In the genomic region with DNA sequence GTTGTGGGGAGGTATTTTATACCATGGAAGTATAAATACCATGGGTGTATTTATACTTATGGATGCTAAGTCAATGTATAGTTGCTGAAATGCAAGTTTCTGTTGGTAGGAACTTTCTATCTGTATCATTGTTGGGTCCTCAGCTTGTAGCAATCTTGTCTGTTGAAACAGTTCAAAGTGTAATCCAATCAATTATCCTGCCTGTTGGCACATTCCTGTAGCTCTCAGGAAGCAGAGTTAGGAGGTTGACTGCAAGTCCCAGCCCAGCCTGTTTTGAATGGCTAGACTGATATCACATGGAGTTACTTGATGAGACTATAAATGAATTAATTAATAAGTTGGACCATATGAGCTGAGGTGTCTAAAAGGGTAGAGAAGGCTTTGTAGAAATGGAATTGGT, we compare ENCODE assay signal across 23 mouse cellular contexts. TPM values are rescaled to one million over a fixed set of nuclear protein-coding genes. Genes with fewer than 3 reads are reported as not detected.
DNase-seq lines count a peak whose midpoint lies in the region; ATAC-seq and TF ChIP-seq lines count a peak whose summit lies in the region.
"Had no signal": no experiment of that assay in that cellular context is flagged by ENCODE, and none has a peak within 500 bp of the region (broad histone marks: within the 10 kb centered on the region; RNA-seq: fewer than 3 reads in every experiment).

No protein-coding gene starts in this region.

- 0 out of 2 replicates have a peak overlapping the region, but pooled peaks have one; percentile 48 for H3K27ac ChIP-seq in liver, adult 2 months (replicated peaks; ENCODE audit: insufficient read depth, low read depth, low read length)
- no peak overlapping the region for H3K27ac ChIP-seq in liver, embryonic 12.5 days
- H3K27ac ChIP-seq in liver, embryonic 16.5 days (ENCODE audit: low read length): no peak overlapping the region
- H3K27ac ChIP-seq in liver, postnatal 0 days (ENCODE audit: low read depth): no peak overlapping the region
- no peak overlapping the region for H3K27ac ChIP-seq in liver, embryonic 11.5 days (ENCODE audit: low read depth, low read length)

- peak overlapping the region; percentile 64; the same call in 1 of the 2 replicates for H3K9ac ChIP-seq in liver, adult 2 months (ENCODE audit: low read depth, low read length)
- H3K9ac ChIP-seq in liver, embryonic 12.5 days: no peak overlapping the region
- no peak overlapping the region for H3K9ac ChIP-seq in liver, embryonic 16.5 days (ENCODE audit: low read depth, low read length)
- H3K9ac ChIP-seq in liver, postnatal 0 days (replicated peaks): no peak overlapping the region
- H3K9ac ChIP-seq in liver, embryonic 11.5 days (ENCODE audit: low read depth, low read length): no peak overlapping the region

- H3K36me3 ChIP-seq in liver, adult 2 months (ENCODE audit: control insufficient read depth, insufficient read depth, low read length): peaks cover 11% of the 10 kb centered on the region
- no peaks in the 10 kb centered on the region for H3K36me3 ChIP-seq in liver, embryonic 12.5 days
- no peaks in the 10 kb centered on the region for H3K36me3 ChIP-seq in liver, embryonic 16.5 days (ENCODE audit: control insufficient read depth, insufficient read depth)
- no peaks in the 10 kb centered on the region for H3K36me3 ChIP-seq in liver, postnatal 0 days (replicated peaks; ENCODE audit: insufficient read depth, low read length)
- no peaks in the 10 kb centered on the region for H3K36me3 ChIP-seq in liver, embryonic 11.5 days (ENCODE audit: control insufficient read depth, insufficient read depth, low read length)
- H3K36me3 ChIP-seq: G1E had no signal

- TF ChIP-seq EP300 in liver, postnatal 0 days (IDR thresholded peaks at IDR 0.05; ENCODE audit: low read depth): no peak

- peak; percentile 96 for DNase-seq in liver, adult 2 months (ENCODE audit: extremely low read depth, low read depth, low spot score)
- no peak for DNase-seq in liver
- DNase-seq in liver, postnatal 0 days: no peak
- no peak for DNase-seq in liver, embryonic 11.5 days (ENCODE audit: low spot score)
- DNase-seq: adrenal gland, adult 2 months; adrenal gland, adult 8-10 months; adrenal gland, postnatal 10 days; adrenal gland, postnatal 14 days; adrenal gland, postnatal 25 days; adrenal gland, postnatal 36 days; B cell, adult 2 months; cerebellum, adult 11 months; cerebellum, adult 11-12 months; cerebellum, adult 18-20 months had no signal

- H3K79me2 ChIP-seq in liver, adult 2 months (ENCODE audit: control insufficient read depth, insufficient read depth, low read length): peaks cover 5% of the 10 kb centered on the region; the same call in 1 of the 2 replicates

- no peak for TF ChIP-seq CTCF in liver, adult 2 months (IDR thresholded peaks at IDR 0.05; ENCODE audit: low read depth, low read length)
- no peak for TF ChIP-seq CTCF in liver, postnatal 0 days (IDR thresholded peaks at IDR 0.05; ENCODE audit: low read depth)

- no peak for TF ChIP-seq POLR2A in liver, adult 2 months (IDR thresholded peaks at IDR 0.05; ENCODE audit: extremely low read depth, insufficient read depth, low read length)

- H3K4me1 ChIP-seq in liver, adult 2 months (ENCODE audit: control insufficient read depth, insufficient read depth, low read length): peaks cover 25% of the 10 kb centered on the region
- H3K4me1 ChIP-seq in liver, embryonic 12.5 days: no peaks in the 10 kb centered on the region
- H3K4me1 ChIP-seq in liver, embryonic 16.5 days (ENCODE audit: control insufficient read depth, low read depth, low read length): no peaks in the 10 kb centered on the region
- H3K4me1 ChIP-seq in liver, postnatal 0 days (ENCODE audit: insufficient read depth): no peaks in the 10 kb centered on the region
- H3K4me1 ChIP-seq in liver, embryonic 11.5 days (replicated peaks; ENCODE audit: control insufficient read depth, insufficient read depth, low read length): no peaks in the 10 kb centered on the region

- no peak for ATAC-seq in liver, embryonic 12.5 days
- peak; percentile 48; the same call in 1 of the 2 replicates for ATAC-seq in liver, embryonic 16.5 days (ENCODE audit: low read depth)
- ATAC-seq in liver, postnatal 0 days: peak; percentile 86
- ATAC-seq in liver, embryonic 11.5 days (replicated peaks; ENCODE audit: low FRiP score): no peak
- ATAC-seq: activated CD4-positive, CD25-positive, alpha-beta regulatory T cell, adult 4 months; CD4-positive, CD25-positive, alpha-beta regulatory T cell, adult 4 months; Patski had no signal

- peak overlapping the region; percentile 66; the same call in 1 of the 2 replicates for H3K4me3 ChIP-seq in liver, adult 2 months (ENCODE audit: insufficient read depth, low read depth, low read length)
- no peak overlapping the region for H3K4me3 ChIP-seq in liver, embryonic 12.5 days
- H3K4me3 ChIP-seq in liver, embryonic 16.5 days (ENCODE audit: low read depth, low read length): no peak overlapping the region
- peak overlapping the region; percentile 34; the same call in 1 of the 2 replicates for H3K4me3 ChIP-seq in liver, postnatal 0 days (ENCODE audit: low read depth, low read length)
- H3K4me3 ChIP-seq in liver, embryonic 11.5 days (ENCODE audit: low read depth, low read length): no peak overlapping the region

- H3K27me3 ChIP-seq in liver, adult 2 months (ENCODE audit: control insufficient read depth, insufficient read depth, low read length): no peaks in the 10 kb centered on the region
- no peaks in the 10 kb centered on the region for H3K27me3 ChIP-seq in liver, embryonic 12.5 days (replicated peaks)
- H3K27me3 ChIP-seq in liver, embryonic 16.5 days (ENCODE audit: control insufficient read depth, insufficient read depth, low read depth, low read length): no peaks in the 10 kb centered on the region
- H3K27me3 ChIP-seq in liver, postnatal 0 days (ENCODE audit: insufficient read depth, low read length): no peaks in the 10 kb centered on the region
- no peaks in the 10 kb centered on the region for H3K27me3 ChIP-seq in liver, embryonic 11.5 days (replicated peaks; ENCODE audit: control insufficient read depth, insufficient read depth, low read length)
- H3K27me3 ChIP-seq: CH12.LX had no signal

- H3K9me3 ChIP-seq in liver, embryonic 12.5 days (replicated peaks): no peaks in the 10 kb centered on the region
- H3K9me3 ChIP-seq in liver, embryonic 16.5 days (replicated peaks; ENCODE audit: control insufficient read depth, low read length): no peaks in the 10 kb centered on the region
- no peaks in the 10 kb centered on the region for H3K9me3 ChIP-seq in liver, postnatal 0 days (ENCODE audit: low read length)
- H3K9me3 ChIP-seq in liver, embryonic 11.5 days (ENCODE audit: control insufficient read depth, low read length): no peaks in the 10 kb centered on the region
- H3K9me3 ChIP-seq: G1E had no signal

- no peak overlapping the region for H3K4me2 ChIP-seq in liver, embryonic 12.5 days
- H3K4me2 ChIP-seq in liver, embryonic 16.5 days (ENCODE audit: low read depth, low read length): no peak overlapping the region
- peak overlapping the region; percentile 64 for H3K4me2 ChIP-seq in liver, postnatal 0 days (ENCODE audit: low read depth, low read length)
- H3K4me2 ChIP-seq in liver, embryonic 11.5 days: no peak overlapping the region

RNA-seq across cellular contexts. Expression of gene Hao1, which starts 1.8 kb away (rescaled TPM):
- 153 and 201 TPM in 2 replicates for total RNA-seq in liver, adult 2 months (2014; rRNA removed)
- 45.1 and 45.9 TPM in 2 replicates for polyA plus RNA-seq in liver, adult 2 months (2012; rRNA removed)
- 0.10 TPM in 1 of 2 replicates, not detected in the other for polyA plus RNA-seq in liver, embryonic 12.5 days (2016; fragmentation: Nextera tagmentation; extraction: Ambion mirVana)
- 12.8 and 16.1 TPM in 2 replicates for polyA plus RNA-seq in liver, embryonic 16.5 days (2015; fragmentation: Nextera tagmentation; extraction: Ambion mirVana)
- polyA plus RNA-seq in liver, postnatal 0 days (2015; fragmentation: Nextera tagmentation; extraction: Ambion mirVana): 129 and 141 TPM in 2 replicates
- polyA plus RNA-seq in liver, embryonic 11.5 days (2014; fragmentation: Nextera tagmentation; extraction: Ambion mirVana): not detected in 2 replicates
- total RNA-seq: ES-E14, G1E, MEL had no signal
- polyA plus RNA-seq: adrenal gland, adult 2 months; CD4-positive, CD25-positive, alpha-beta regulatory T cell, adult 4 months; G1E; Patski had no signal

Comparison
In these comparisons a context has a peak if more than half of its experiments do, and no peak if none do; other contexts are left out.
1. H3K4me3 ChIP-seq: peak in liver, adult 2 months (single experiment) and liver, postnatal 0 days (single experiment); none in liver, embryonic 12.5 days (single experiment), liver, embryonic 16.5 days (single experiment) and liver, embryonic 11.5 days (single experiment).
2. ATAC-seq: peak in liver, embryonic 16.5 days (single experiment) and liver, postnatal 0 days (single experiment); none in liver, embryonic 12.5 days (single experiment) and liver, embryonic 11.5 days (single experiment).
3. RNA of gene Hao1, which starts 1.8 kb away (polyA plus RNA-seq): 129 to 141 TPM in liver, postnatal 0 days, 45.1 to 45.9 TPM in liver, adult 2 months and 12.8 to 16.1 TPM in liver, embryonic 16.5 days; 0.10 TPM in liver, embryonic 12.5 days and not detected in liver, embryonic 11.5 days; every median in the first group is over 10 times any median in the second.